Mouse (Mus musculus) forebrain, embryonic 11.5 days (tissue): Measurements from ENCODE around the gene Exoc2. TPM values are rescaled to one million over a fixed set of nuclear protein-coding genes. Genes with fewer than 3 reads are reported as not detected.

Source experiments
- ATAC-seq: fragments of 200-750 bp; cut with Nextera tagmentation; replicated peaks from 2 replicates; pipeline ENCODE4 v1.8.0; 2017; ENCODE audit warnings: moderate TSS enrichment; ENCODE audit not compliant: low FRiP score
- DNase-seq: peaks from one replicate; pipeline ENCODE4 v3.0.0-alpha.2; 2017; ENCODE audit warnings: low spot score
- H3K27ac ChIP-seq: fragments of 300-500 bp; sonication (generic); 2 replicates; pipeline ENCODE4 v1.5.1; 2014; ENCODE audit warnings: low read depth, low read length
- H3K27me3 ChIP-seq: fragments of 300-500 bp; sonication (generic); 2 replicates; pipeline ENCODE4 v1.6.1; 2014; ENCODE audit warnings: mild to moderate bottlenecking, low read length, mixed read lengths; ENCODE audit not compliant: control insufficient read depth, insufficient read depth
- H3K36me3 ChIP-seq: fragments of 300-500 bp; sonication (generic); 2 replicates; pipeline ENCODE4 v1.6.1; 2014; ENCODE audit warnings: mild to moderate bottlenecking, low read length, moderate library complexity, mixed read lengths; ENCODE audit not compliant: control insufficient read depth, insufficient read depth
- H3K4me1 ChIP-seq: fragments of 300-500 bp; sonication (generic); replicated peaks from 2 replicates; pipeline ENCODE4 v1.6.1; 2014; ENCODE audit warnings: low read length, mixed read lengths; ENCODE audit not compliant: control insufficient read depth, insufficient read depth
- H3K4me2 ChIP-seq: fragments of 300-500 bp; sonication (generic); 2 replicates; pipeline ENCODE4 v1.6.1; 2014; ENCODE audit warnings: low read depth, mild to moderate bottlenecking, low read length, moderate library complexity, mixed read lengths; ENCODE audit not compliant: severe bottlenecking
- H3K4me3 ChIP-seq: fragments of 300-500 bp; sonication (generic); 2 replicates; pipeline ENCODE4 v1.5.1; 2014; ENCODE audit warnings: low read depth, low read length
- H3K9ac ChIP-seq: fragments of 300-500 bp; sonication (generic); 2 replicates; pipeline ENCODE4 v1.6.1; 2014; ENCODE audit warnings: low read length
- H3K9me3 ChIP-seq: fragments of 300-500 bp; sonication (generic); 2 replicates; pipeline ENCODE4 v1.6.1; 2016; ENCODE audit warnings: low read length, mixed read lengths; ENCODE audit not compliant: control insufficient read depth
- WGBS: fragments of 180-500 bp; shearing (Covaris S2); extraction: QIAGEN DNeasy Blood & Tissue Kit; methylation state at CpG from one replicate; pipeline ENCODE4 v1.1.7; 2014; 5-methylcytosine and 5-hydroxymethylcytosine counted together
- polyA plus RNA-seq: library from polyadenylated mRNA; unstranded; fragments of >200 nt; fragmentation: Nextera tagmentation; extraction: Ambion mirVana; gene quantifications from 2 replicates; pipeline ENCODE4 v1.2.1, GENCODE M21; 2014

Gene Exoc2
- polyA plus RNA-seq, 1 experiment from 2014 or later, result 37.9 TPM

- Histone ChIP-seq H3K27ac (no peak overlapping the region), H3K4me1 (peaks cover 6% of the 10 kb centered on the region; the same call in 1 of the 2 replicates), H3K4me3 (no peak overlapping the region), H3K4me2 (no peak overlapping the region), H3K27me3 (no peaks in the 10 kb centered on the region), H3K9ac (no peak overlapping the region), H3K9me3 (no peaks in the 10 kb centered on the region), H3K36me3 (no peaks in the 10 kb centered on the region)
- no peak for ATAC-seq
- DNase-seq, result no peak
- WGBS, result 62% methylated on average over 2 of the region's 2 CpGs
These were observed 12.0 kb downstream of the Exoc2 start for GRCm38 (mm10) chr13:30961932-30962331.

GRCm38 (mm10) chr13:30960714-30961113 lies 13.2 kb downstream of the Exoc2 start:
- no peaks in the 10 kb centered on the region for H3K36me3 ChIP-seq
- H3K4me1 ChIP-seq, result no peaks in the 10 kb centered on the region
- 89% methylated on average over 2 of the region's 2 CpGs for WGBS
- ATAC-seq, result no peak
- H3K9ac ChIP-seq, result no peak overlapping the region
- H3K9me3 ChIP-seq, result no peaks in the 10 kb centered on the region
- DNase-seq, result no peak
- no peak overlapping the region for H3K27ac ChIP-seq
- no peak overlapping the region for H3K4me2 ChIP-seq
- no peak overlapping the region for H3K4me3 ChIP-seq
- no peaks in the 10 kb centered on the region for H3K27me3 ChIP-seq

- ATAC-seq, result no peak
- H3K4me2 ChIP-seq, result no peak overlapping the region
- no peaks in the 10 kb centered on the region for H3K36me3 ChIP-seq
- H3K9ac ChIP-seq, result no peak overlapping the region
- H3K4me1 ChIP-seq, result no peaks in the 10 kb centered on the region
- no peak overlapping the region for H3K27ac ChIP-seq
- 84% methylated on average over 1 of the region's 1 CpGs for WGBS
- DNase-seq, result no peak
- no peaks in the 10 kb centered on the region for H3K9me3 ChIP-seq
- no peak overlapping the region for H3K4me3 ChIP-seq
- no peaks in the 10 kb centered on the region for H3K27me3 ChIP-seq
These were observed 20.3 kb downstream of the Exoc2 start for GRCm38 (mm10) chr13:30953580-30953979.

GRCm38 (mm10) chr13:30952044-30952443 lies 21.8 kb downstream of the Exoc2 start:
- Histone ChIP-seq H3K4me2 (no peak overlapping the region), H3K9ac (no peak overlapping the region)

GRCm38 (mm10) chr13:30949181-30949580 lies 24.7 kb downstream of the Exoc2 start:
- Histone ChIP-seq H3K9me3 (no peaks in the 10 kb centered on the region), H3K9ac (no peak overlapping the region), H3K4me3 (no peak overlapping the region), H3K4me1 (no peaks in the 10 kb centered on the region), H3K27me3 (no peaks in the 10 kb centered on the region), H3K4me2 (no peak overlapping the region), H3K36me3 (no peaks in the 10 kb centered on the region), H3K27ac (no peak overlapping the region)
- WGBS, result 95% methylated on average over 9 of the region's 9 CpGs
- no peak for DNase-seq
- no peak for ATAC-seq

More at GRCm38 (mm10) chr13:30952044-30952443, 21.8 kb downstream of the Exoc2 start:
- no peaks in the 10 kb centered on the region for H3K9me3 ChIP-seq
- 88% methylated on average over 2 of the region's 2 CpGs for WGBS
- H3K36me3 ChIP-seq, result no peaks in the 10 kb centered on the region
- DNase-seq (no peak), ATAC-seq (no peak)
- no peak overlapping the region for H3K27ac ChIP-seq
- H3K27me3 ChIP-seq, result no peaks in the 10 kb centered on the region
- no peak overlapping the region for H3K4me3 ChIP-seq
- no peaks in the 10 kb centered on the region for H3K4me1 ChIP-seq

- no peaks in the 10 kb centered on the region for H3K4me1 ChIP-seq
- 91% methylated on average over 11 of the region's 11 CpGs for WGBS
These were observed 26.4 kb downstream of the Exoc2 start, which contains the start of gene Hus1b for GRCm38 (mm10) chr13:30947540-30947939. TSS of gene Hus1b (minus strand) at chr13:30947759.

GRCm38 (mm10) chr13:30947129-30947528 lies 26.8 kb downstream of the Exoc2 start:
- no peaks in the 10 kb centered on the region for H3K36me3 ChIP-seq
- ATAC-seq, result no peak
- WGBS, result 94% methylated on average over 15 of the region's 15 CpGs

More at GRCm38 (mm10) chr13:30947540-30947939, 26.4 kb downstream of the Exoc2 start, which contains the start of gene Hus1b:
- Histone ChIP-seq H3K4me3 (no peak within 1 kb of the TSS), H3K27me3 (no peaks in the 10 kb centered on the region), H3K4me2 (no peak within 1 kb of the TSS), H3K9me3 (no peaks in the 10 kb centered on the region), H3K27ac (no peak within 1 kb of the TSS), H3K9ac (no peak within 1 kb of the TSS), H3K36me3 (no peaks in the 10 kb centered on the region)
- ATAC-seq (no peak), DNase-seq (no peak)

GRCm38 (mm10) chr13:30945788-30946187 lies 28.1 kb downstream of the Exoc2 start:
- Histone ChIP-seq H3K27ac (no peak overlapping the region), H3K4me2 (no peak overlapping the region), H3K9ac (no peak overlapping the region), H3K27me3 (no peaks in the 10 kb centered on the region), H3K4me1 (no peaks in the 10 kb centered on the region), H3K9me3 (no peaks in the 10 kb centered on the region), H3K4me3 (no peak overlapping the region), H3K36me3 (no peaks in the 10 kb centered on the region)
- ATAC-seq, result no peak
- DNase-seq, result no peak

More at GRCm38 (mm10) chr13:30947129-30947528, 26.8 kb downstream of the Exoc2 start:
- H3K27ac ChIP-seq, result no peak overlapping the region
- H3K9me3 ChIP-seq, result no peaks in the 10 kb centered on the region
- H3K9ac ChIP-seq, result no peak overlapping the region
- no peak for DNase-seq
- H3K4me1 ChIP-seq, result no peaks in the 10 kb centered on the region
- no peak overlapping the region for H3K4me2 ChIP-seq
- no peak overlapping the region for H3K4me3 ChIP-seq
- H3K27me3 ChIP-seq, result no peaks in the 10 kb centered on the region

- 79% methylated on average over 6 of the region's 6 CpGs for WGBS
- ATAC-seq, result no peak
These were observed 40.9 kb downstream of the Exoc2 start for GRCm38 (mm10) chr13:30932972-30933371.

More at GRCm38 (mm10) chr13:30932972-30933371, 40.9 kb downstream of the Exoc2 start:
- H3K9ac ChIP-seq, result no peak overlapping the region
- no peaks in the 10 kb centered on the region for H3K27me3 ChIP-seq
- H3K36me3 ChIP-seq, result no peaks in the 10 kb centered on the region
- H3K4me3 ChIP-seq, result no peak overlapping the region
- H3K4me2 ChIP-seq, result no peak overlapping the region
- no peaks in the 10 kb centered on the region for H3K4me1 ChIP-seq
- no peak overlapping the region for H3K27ac ChIP-seq
- H3K9me3 ChIP-seq, result no peaks in the 10 kb centered on the region
- DNase-seq, result no peak
